Mouse (Mus musculus) stomach, postnatal 0 days (tissue): Measurements from ENCODE around the gene Kdm5a.
A peak's percentile ranks its signal among the peaks of the same experiment; 100 is the strongest.

Source experiments
- CTCF ChIP-seq: IDR thresholded peaks from 2 replicates; pipeline ENCODE4 v1.5.1; 2016; ENCODE audit warnings: antibody characterized with exemption, low read depth, mild to moderate bottlenecking, moderate library complexity
- EP300 ChIP-seq: optimal IDR thresholded peaks from 2 replicates; pipeline ENCODE3; 2016; ENCODE audit warnings: antibody characterized with exemption

DNA sequence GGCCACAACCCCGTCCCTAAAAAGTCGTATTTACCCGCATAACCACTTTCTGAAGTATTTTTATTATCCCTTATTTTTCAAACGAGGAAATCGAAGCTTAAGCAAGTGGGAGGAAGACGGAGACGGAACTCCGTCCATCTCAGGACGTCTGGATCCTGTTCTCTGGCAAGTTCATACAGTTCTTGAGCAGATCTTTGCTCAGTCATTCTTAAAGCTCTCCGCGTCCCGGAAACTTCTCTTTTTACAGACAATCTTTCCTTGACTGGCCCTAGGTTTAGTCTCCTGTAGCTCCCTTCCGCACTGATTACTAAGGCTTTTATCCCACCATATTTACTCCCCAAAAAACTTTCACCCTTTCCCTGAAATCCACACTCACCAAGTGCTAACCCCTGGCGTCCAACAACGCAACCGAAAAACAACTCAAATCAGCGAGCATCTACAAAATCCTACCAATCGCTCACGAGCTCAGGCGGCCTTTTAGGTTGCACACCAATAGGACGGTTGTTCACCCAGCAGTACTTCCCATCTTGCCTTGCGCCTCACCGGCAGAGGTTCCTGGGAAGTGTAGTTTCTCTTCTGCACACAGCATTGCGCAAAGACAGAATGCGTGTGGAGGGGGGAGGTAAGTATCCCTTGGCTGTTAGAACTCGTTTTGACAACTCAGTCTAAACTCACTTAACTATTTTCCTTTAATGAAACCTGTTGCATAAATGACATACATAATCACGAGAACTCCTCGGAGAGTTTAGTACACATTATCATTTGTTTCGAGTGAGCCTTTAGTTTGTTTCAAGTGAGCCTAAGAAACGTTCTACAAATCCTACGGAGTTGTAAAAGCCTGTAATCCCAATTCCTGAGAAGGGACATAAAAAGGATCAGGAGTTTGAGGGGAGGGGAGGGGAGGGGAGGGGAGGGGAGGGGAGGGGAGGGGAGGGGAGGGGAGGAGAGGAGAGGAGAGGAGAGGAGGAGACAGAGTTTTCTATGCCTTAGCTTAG, 6.7 kb upstream of the Kdm5a start:
- TF ChIP-seq CTCF (peak; percentile 49), EP300 (no peak)
